Mouse (Mus musculus) heart, embryonic 16.5 days (tissue): ENCODE results near the gene Spo11. TPM values are rescaled to one million over a fixed set of nuclear protein-coding genes. Genes with fewer than 3 reads are reported as not detected.

Experiments used
- ATAC-seq: fragments of 200-750 bp; cut with Nextera tagmentation; replicated peaks from 2 replicates; pipeline ENCODE4 v1.8.0; 2017; ENCODE audit warnings: moderate number of reproducible peaks; ENCODE audit not compliant: insufficient read depth, low FRiP score; ENCODE audit errors: extremely low read depth
- H3K27ac ChIP-seq: fragments of 300-500 bp; sonication (generic); 2 replicates; pipeline ENCODE4 v1.5.1; 2014; ENCODE audit warnings: mild to moderate bottlenecking, low read length, control low read depth, moderate library complexity
- H3K27me3 ChIP-seq: fragments of 300-500 bp; sonication (generic); 2 replicates; pipeline ENCODE4 v1.6.1; 2014; ENCODE audit warnings: low read length, mixed read lengths; ENCODE audit not compliant: control insufficient read depth, insufficient read depth
- H3K36me3 ChIP-seq: fragments of 300-500 bp; sonication (generic); 2 replicates; pipeline ENCODE4 v1.6.1; 2014; ENCODE audit not compliant: control insufficient read depth, insufficient read depth
- H3K4me1 ChIP-seq: fragments of 300-500 bp; sonication (generic); 2 replicates; pipeline ENCODE4 v1.6.1; 2014; ENCODE audit warnings: low read length, mixed read lengths; ENCODE audit not compliant: control insufficient read depth, insufficient read depth
- H3K4me2 ChIP-seq: fragments of 300-500 bp; sonication (generic); 2 replicates; pipeline ENCODE4 v1.6.1; 2014; ENCODE audit warnings: low read depth, mild to moderate bottlenecking, control low read depth, low read length
- H3K4me3 ChIP-seq: fragments of 300-500 bp; sonication (generic); 2 replicates; pipeline ENCODE4 v1.5.1; 2014; ENCODE audit warnings: mild to moderate bottlenecking, control low read depth, low read length
- H3K9ac ChIP-seq: fragments of 300-500 bp; sonication (generic); 2 replicates; pipeline ENCODE4 v1.6.1; 2014; ENCODE audit warnings: low read length, control low read depth
- H3K9me3 ChIP-seq: fragments of 300-500 bp; sonication (generic); replicated peaks from 2 replicates; pipeline ENCODE4 v1.6.1; 2016; ENCODE audit warnings: low read length; ENCODE audit not compliant: control insufficient read depth
- WGBS: fragments of 180-500 bp; shearing (Covaris S2); extraction: QIAGEN DNeasy Blood & Tissue Kit; methylation state at CpG from one replicate; pipeline ENCODE4 v1.1.7; 2014; 5-methylcytosine and 5-hydroxymethylcytosine counted together
- polyA plus RNA-seq: library from polyadenylated mRNA; unstranded; fragments of >200 nt; fragmentation: Nextera tagmentation; extraction: Ambion mirVana; gene quantifications from 2 replicates; pipeline ENCODE4 v1.2.1, GENCODE M21; 2015

The Spo11 gene
- polyA plus RNA-seq, 1 experiment from 2014 or later = 1.6 TPM

- H3K27me3 ChIP-seq = no peaks in the 10 kb centered on the region
- 13% methylated on average over 4 of the region's 4 CpGs for WGBS
- no peak overlapping the region for H3K9ac ChIP-seq
Observed at GRCm38 (mm10) chr2:172996207-172996606, 18.7 kb downstream of the Spo11 start.

DNA sequence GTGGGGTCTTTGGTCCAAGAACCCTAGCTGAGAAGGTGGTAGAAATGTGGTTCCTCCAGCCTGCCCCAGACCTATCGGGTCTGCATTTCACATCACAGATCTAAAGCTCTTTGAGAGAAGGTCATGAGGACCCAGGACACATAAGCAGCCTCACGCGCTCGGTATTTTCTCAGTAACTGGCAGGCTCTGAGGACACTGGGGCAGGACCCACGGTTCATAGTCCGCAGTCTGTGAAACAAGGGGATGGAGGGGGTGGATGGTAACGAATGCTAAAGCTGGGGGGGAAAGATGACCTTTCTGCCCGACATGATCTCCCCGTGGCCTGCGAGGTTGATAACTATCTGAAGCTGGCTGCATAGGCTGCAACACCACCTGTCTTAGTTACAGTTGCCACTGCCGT lies 20.2 kb downstream of the Spo11 start:
- Histone ChIP-seq H3K9ac (no peak overlapping the region), H3K9me3 (no peaks in the 10 kb centered on the region), H3K4me3 (no peak overlapping the region), H3K27me3 (no peaks in the 10 kb centered on the region), H3K27ac (no peak overlapping the region), H3K4me2 (no peak overlapping the region), H3K4me1 (peaks cover 12% of the 10 kb centered on the region), H3K36me3 (no peaks in the 10 kb centered on the region)
- ATAC-seq = no peak
- WGBS = 61% methylated on average over 11 of the region's 11 CpGs

More at GRCm38 (mm10) chr2:172996207-172996606, 18.7 kb downstream of the Spo11 start:
- Histone ChIP-seq H3K4me3 (no peak overlapping the region), H3K36me3 (no peaks in the 10 kb centered on the region), H3K4me2 (no peak overlapping the region), H3K4me1 (peaks cover 6% of the 10 kb centered on the region), H3K27ac (no peak overlapping the region), H3K9me3 (no peaks in the 10 kb centered on the region)
- ATAC-seq = no peak

DNA sequence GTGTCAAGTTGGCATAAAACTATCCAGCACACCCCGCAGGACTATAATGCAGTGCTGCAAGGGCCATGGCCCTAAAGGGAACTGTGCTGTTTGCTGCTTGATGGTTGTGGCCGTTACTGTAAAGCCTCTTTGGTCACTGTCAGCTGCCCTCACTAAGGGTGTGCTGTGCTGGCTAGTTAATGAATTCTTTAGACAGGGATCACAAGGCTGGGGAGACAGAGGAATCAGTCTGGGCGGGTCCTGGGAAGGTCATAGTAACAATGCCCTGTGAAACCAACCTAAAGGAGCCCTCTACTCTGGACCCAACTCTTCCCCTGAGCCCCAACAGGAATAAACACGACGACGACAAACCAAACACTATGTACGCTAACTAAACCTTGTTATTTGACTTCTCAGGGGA lies 21.0 kb downstream of the Spo11 start:
- no peak for ATAC-seq
- peaks cover 6% of the 10 kb centered on the region for H3K36me3 ChIP-seq
- no peak overlapping the region for H3K27ac ChIP-seq
- H3K4me1 ChIP-seq = peaks cover 12% of the 10 kb centered on the region
- no peaks in the 10 kb centered on the region for H3K27me3 ChIP-seq
- H3K4me2 ChIP-seq = no peak overlapping the region
- no peak overlapping the region for H3K4me3 ChIP-seq
- WGBS = 70% methylated on average over 7 of the region's 7 CpGs
- H3K9me3 ChIP-seq = no peaks in the 10 kb centered on the region
- no peak overlapping the region for H3K9ac ChIP-seq

GRCm38 (mm10) chr2:172999630-173000284 lies 22.3 kb downstream of the Spo11 start, which contains the start of gene Rae1:
Gene Rae1 (plus strand): TSS chr2:173000117.
- H3K27me3 ChIP-seq = no peaks in the 10 kb centered on the region
- peak; percentile 94 for ATAC-seq
- H3K4me2 ChIP-seq = peak within 1 kb of the TSS; percentile 88
- peaks cover 17% of the 10 kb centered on the region for H3K36me3 ChIP-seq
- H3K4me1 ChIP-seq = peaks cover 12% of the 10 kb centered on the region
- peak within 1 kb of the TSS; percentile 85 for H3K27ac ChIP-seq
- peak within 1 kb of the TSS; percentile 96 for H3K4me3 ChIP-seq
- under 1% methylated on average over 45 of the region's 45 CpGs for WGBS
- peak within 1 kb of the TSS; percentile 93 for H3K9ac ChIP-seq
- H3K9me3 ChIP-seq = no peaks in the 10 kb centered on the region

DNA sequence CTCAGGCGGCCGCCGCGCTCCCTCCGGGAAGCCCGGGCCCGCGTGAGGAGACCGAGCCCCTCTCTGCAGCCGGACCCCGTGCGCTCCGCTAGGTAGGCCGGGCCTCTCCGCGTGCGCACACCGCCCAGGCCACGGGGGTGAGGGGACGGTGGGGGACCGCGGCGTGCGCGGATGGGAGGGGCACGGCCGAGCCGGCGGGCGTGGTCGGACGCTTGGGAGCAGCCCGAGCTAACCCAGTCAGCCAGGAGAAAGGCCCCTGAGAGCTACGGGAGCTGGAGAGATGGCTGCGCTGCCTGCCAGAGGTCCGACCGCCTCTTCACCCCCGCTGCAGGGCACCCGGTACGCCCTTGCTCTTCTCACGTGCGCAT lies 22.8 kb downstream of the Spo11 start:
- Histone ChIP-seq H3K9ac (peak overlapping the region; percentile 93), H3K4me3 (peak overlapping the region; percentile 96), H3K27me3 (no peaks in the 10 kb centered on the region), H3K9me3 (no peaks in the 10 kb centered on the region), H3K4me2 (peak overlapping the region; percentile 88), H3K4me1 (peaks cover 12% of the 10 kb centered on the region), H3K36me3 (peaks cover 22% of the 10 kb centered on the region), H3K27ac (peak overlapping the region; percentile 85)
- WGBS = 0% methylated on average over 33 of the region's 42 CpGs
- peak; percentile 89 for ATAC-seq

DNA sequence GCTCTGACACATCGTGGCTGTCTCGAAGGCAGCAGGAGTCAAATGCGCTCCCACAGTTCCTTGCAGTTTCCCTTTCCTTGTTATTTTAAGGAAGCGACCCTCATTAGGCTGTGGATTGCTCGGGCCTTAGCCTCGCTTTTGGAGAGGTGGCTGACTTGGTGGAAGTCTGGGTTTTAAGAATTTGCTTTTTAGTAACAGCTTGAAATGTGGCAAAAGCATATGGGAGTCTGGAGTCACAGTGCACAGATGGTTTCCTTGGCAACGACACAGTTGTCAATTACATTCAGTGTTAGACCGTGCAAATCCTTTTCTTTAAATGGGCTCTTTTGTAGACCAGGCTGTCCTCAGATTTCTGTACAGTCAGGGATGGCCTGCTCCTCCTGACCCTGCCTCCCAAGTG lies 23.4 kb downstream of the Spo11 start:
- Histone ChIP-seq H3K4me2 (peak overlapping the region; percentile 88), H3K9ac (peak overlapping the region; percentile 93), H3K36me3 (peaks cover 27% of the 10 kb centered on the region), H3K27me3 (no peaks in the 10 kb centered on the region), H3K4me1 (peaks cover 12% of the 10 kb centered on the region), H3K4me3 (peak overlapping the region; percentile 96), H3K9me3 (no peaks in the 10 kb centered on the region), H3K27ac (peak overlapping the region; percentile 85)
- ATAC-seq = no peak
- 15% methylated on average over 8 of the region's 8 CpGs for WGBS

- WGBS = 88% methylated on average over 8 of the region's 8 CpGs
Observed at GRCm38 (mm10) chr2:173003737-173004136, 26.2 kb downstream of the Spo11 start.

DNA sequence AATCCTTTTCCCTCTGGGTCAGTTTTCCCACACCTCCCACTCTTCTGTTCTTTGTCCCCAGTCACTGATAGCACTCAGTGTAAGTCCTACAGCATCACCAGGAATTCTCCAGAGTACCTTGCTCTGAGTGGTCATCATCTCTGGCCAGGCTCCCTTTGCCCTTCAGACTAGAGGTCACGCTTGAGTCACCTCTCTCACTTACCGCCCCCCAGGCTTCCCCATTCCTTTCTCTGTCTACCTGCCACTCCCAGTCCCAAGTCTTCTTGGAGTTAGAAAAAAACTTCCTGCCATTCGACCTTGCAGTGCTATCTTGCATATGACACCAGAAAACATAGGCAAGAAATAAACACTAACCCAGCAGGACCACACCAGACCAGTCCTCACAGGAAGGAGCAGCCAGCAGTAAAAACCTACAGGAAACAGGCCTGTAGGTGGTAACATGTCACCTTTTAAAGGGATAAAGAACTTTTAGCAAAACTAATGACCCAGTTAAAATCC lies 32.8 kb downstream of the Spo11 start:
- Histone ChIP-seq H3K4me3 (no peak overlapping the region), H3K9me3 (no peaks in the 10 kb centered on the region), H3K4me1 (no peaks in the 10 kb centered on the region; the same call in 1 of the 2 replicates), H3K9ac (no peak overlapping the region), H3K36me3 (peaks cover 82% of the 10 kb centered on the region), H3K27me3 (no peaks in the 10 kb centered on the region), H3K27ac (no peak overlapping the region), H3K4me2 (no peak overlapping the region)
- 70% methylated on average over 3 of the region's 3 CpGs for WGBS
- no peak for ATAC-seq

More at GRCm38 (mm10) chr2:173003737-173004136, 26.2 kb downstream of the Spo11 start:
- no peaks in the 10 kb centered on the region for H3K9me3 ChIP-seq
- peaks cover 12% of the 10 kb centered on the region for H3K4me1 ChIP-seq
- H3K9ac ChIP-seq = no peak overlapping the region
- H3K4me2 ChIP-seq = no peak overlapping the region
- peaks cover 55% of the 10 kb centered on the region for H3K36me3 ChIP-seq
- H3K27me3 ChIP-seq = no peaks in the 10 kb centered on the region
- H3K4me3 ChIP-seq = no peak overlapping the region
- no peak for ATAC-seq
- H3K27ac ChIP-seq = no peak overlapping the region

- WGBS = 93% methylated on average over 8 of the region's 8 CpGs
- no peak for ATAC-seq
Observed at GRCm38 (mm10) chr2:173011440-173011839, 33.9 kb downstream of the Spo11 start.

More at GRCm38 (mm10) chr2:173011440-173011839, 33.9 kb downstream of the Spo11 start:
- Histone ChIP-seq H3K27me3 (no peaks in the 10 kb centered on the region), H3K36me3 (peaks cover 76% of the 10 kb centered on the region), H3K9ac (no peak overlapping the region), H3K9me3 (no peaks in the 10 kb centered on the region), H3K4me2 (no peak overlapping the region), H3K27ac (no peak overlapping the region), H3K4me1 (no peaks in the 10 kb centered on the region; the same call in 1 of the 2 replicates), H3K4me3 (no peak overlapping the region)
